Mouse (Mus musculus): ENCODE data around the gene Slc44a3. TPM values are rescaled to one million over a fixed set of nuclear protein-coding genes. Genes with fewer than 3 reads are reported as not detected.

The Slc44a3 gene
- not detected for total RNA-seq (2021)
- long read RNA-seq, experiment 1 = 0 reads
- long read RNA-seq, experiment 2 = 0 reads

GRCm38 (mm10) chr3:121532176-121532575 lies at the start of gene Slc44a3:
TSS of gene Slc44a3 (minus strand) at chr3:121532404.
- DNase-seq (ENCODE audit: low spot score in 2 of 2) = no peak
- peak; percentile 47 for TF ChIP-seq CTCF (conservative IDR thresholded peaks at IDR 0.05)
- no peak within 1 kb of the TSS for H3K27ac ChIP-seq
- H3K4me3 ChIP-seq = no peak within 1 kb of the TSS

- no peak for DNase-seq (ENCODE audit: low spot score in 2 of 2)
- TF ChIP-seq CTCF (conservative IDR thresholded peaks at IDR 0.05) = no peak
- no peak overlapping the region for H3K27ac ChIP-seq
- no peak overlapping the region for H3K4me3 ChIP-seq
Observed at GRCm38 (mm10) chr3:121579880-121580549, 47.8 kb upstream of the Slc44a3 start.

GRCm38 (mm10) chr3:121579402-121579801 lies 47.2 kb upstream of the Slc44a3 start:
- no peak for DNase-seq (ENCODE audit: low spot score in 2 of 2)
- TF ChIP-seq CTCF (conservative IDR thresholded peaks at IDR 0.05) = no peak
- no peak overlapping the region for H3K4me3 ChIP-seq
- H3K27ac ChIP-seq = no peak overlapping the region

DNA sequence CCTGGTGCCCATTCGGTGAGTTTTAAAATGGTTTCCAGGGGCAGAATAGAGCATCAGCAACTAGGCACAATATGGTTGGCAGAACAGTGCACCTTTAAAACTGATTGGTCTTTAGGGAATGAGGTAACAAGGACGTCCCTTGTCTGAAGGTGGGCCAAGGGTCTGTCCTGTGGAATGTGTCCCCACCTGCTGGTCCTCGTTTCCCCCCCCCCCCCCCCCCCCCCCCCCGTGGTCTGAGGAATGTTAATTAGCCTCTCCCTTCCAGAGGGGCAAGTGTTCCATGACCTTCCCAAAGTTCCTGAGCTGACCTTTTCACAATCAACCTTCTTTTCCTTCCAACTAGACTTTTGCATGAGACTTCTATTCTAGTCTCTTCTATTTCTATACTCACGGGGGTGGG lies 46.5 kb upstream of the Slc44a3 start:
- Histone ChIP-seq H3K27ac (no peak overlapping the region), H3K4me3 (no peak overlapping the region)
- no peak for DNase-seq (ENCODE audit: low spot score in 2 of 2)
- TF ChIP-seq CTCF (conservative IDR thresholded peaks at IDR 0.05) = no peak

DNA sequence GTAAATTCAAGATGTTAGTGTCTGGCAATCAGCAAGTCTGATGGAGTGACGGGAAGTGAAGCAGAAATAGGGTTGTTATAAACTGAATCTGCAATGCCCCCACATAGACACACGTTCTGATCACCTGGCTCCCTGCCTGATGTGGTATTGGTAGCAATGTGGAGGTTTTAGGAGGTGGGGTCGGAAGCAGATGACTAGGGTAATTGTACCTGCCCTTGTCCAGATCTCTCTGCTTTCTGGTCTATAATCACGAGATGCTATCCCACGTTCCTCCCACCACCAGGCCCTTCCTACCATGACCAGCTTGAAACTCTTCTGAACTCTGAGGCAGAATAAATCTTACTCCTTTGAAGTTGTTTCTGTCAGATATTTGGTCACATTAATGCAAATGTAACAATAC lies 45.4 kb upstream of the Slc44a3 start:
- no peak overlapping the region for H3K27ac ChIP-seq
- no peak for DNase-seq (ENCODE audit: low spot score in 2 of 2)
- no peak overlapping the region for H3K4me3 ChIP-seq
- TF ChIP-seq CTCF (conservative IDR thresholded peaks at IDR 0.05) = no peak

GRCm38 (mm10) chr3:121577032-121577591 lies 44.9 kb upstream of the Slc44a3 start:
- no peak for DNase-seq (ENCODE audit: low spot score in 2 of 2)
- Histone ChIP-seq H3K4me3 (no peak overlapping the region), H3K27ac (no peak overlapping the region)
- TF ChIP-seq CTCF (conservative IDR thresholded peaks at IDR 0.05) = no peak

DNA sequence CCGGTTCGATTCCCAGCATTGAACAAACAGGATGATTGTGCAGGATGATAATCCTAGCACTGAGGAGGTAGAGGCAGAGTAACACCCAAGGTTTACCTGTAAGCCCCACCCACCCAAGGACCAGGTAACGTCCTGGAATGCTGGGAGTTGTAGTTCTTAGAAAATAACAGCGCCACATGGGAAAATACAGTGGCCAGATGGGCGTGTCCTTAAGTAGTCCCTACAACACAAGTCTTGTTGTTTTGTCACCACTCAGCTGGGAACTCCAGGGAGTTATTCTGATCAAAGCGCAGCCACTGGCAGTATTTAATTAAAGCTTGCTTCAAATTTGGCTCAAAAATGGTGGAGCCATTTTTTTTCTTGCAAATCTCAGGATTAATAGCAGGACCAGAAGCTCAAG lies 44.2 kb upstream of the Slc44a3 start:
- no peak for DNase-seq (ENCODE audit: low spot score in 2 of 2)
- no peak overlapping the region for H3K27ac ChIP-seq
- TF ChIP-seq CTCF (conservative IDR thresholded peaks at IDR 0.05) = no peak
- no peak overlapping the region for H3K4me3 ChIP-seq

DNA sequence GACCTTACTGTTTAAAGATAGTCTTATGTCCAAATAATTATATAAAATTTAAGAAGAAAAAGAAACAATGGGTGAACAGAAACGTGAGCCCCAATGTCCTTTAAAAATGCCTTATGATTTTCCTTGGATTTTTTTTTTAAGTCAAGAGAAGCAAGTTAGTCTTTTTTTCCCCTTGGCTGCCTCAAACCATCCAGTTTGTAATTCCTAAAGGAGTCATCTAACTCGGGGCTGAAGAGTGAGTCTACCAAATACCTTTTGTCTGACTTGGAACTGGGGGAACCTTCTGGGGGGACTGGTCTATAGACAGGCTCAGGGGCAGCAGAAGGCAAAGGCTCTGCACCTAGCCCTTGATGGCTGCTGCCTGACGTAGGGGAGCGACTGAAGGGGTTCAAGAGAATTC lies 42.2 kb upstream of the Slc44a3 start:
- no peak for TF ChIP-seq CTCF (conservative IDR thresholded peaks at IDR 0.05)
- DNase-seq (ENCODE audit: low spot score in 2 of 2) = no peak
- Histone ChIP-seq H3K4me3 (no peak overlapping the region), H3K27ac (no peak overlapping the region)

GRCm38 (mm10) chr3:121573858-121574257 lies 41.7 kb upstream of the Slc44a3 start:
- Histone ChIP-seq H3K27ac (no peak overlapping the region), H3K4me3 (no peak overlapping the region)
- DNase-seq (ENCODE audit: low spot score in 2 of 2) = no peak
- no peak for TF ChIP-seq CTCF (conservative IDR thresholded peaks at IDR 0.05)

DNA sequence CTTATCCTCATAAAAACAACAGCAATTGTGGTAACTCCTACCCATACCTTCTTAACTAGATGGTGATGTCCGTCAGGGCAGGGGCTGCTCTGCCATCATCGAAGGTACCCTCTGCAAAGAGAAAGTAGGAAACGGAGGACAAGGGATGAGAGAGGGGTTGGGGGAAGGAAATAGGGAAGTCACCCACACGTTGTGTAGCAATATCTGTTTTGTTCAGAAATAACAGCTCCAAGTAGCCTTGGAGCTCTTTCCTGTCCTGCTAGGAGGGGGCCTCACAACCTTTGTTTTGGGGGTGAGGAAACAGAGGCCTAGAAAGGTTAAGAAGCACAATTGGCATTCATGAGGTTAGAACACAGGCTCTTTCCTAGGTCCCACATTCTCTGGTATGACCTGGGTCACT lies 39.3 kb upstream of the Slc44a3 start:
- H3K27ac ChIP-seq = no peak overlapping the region
- H3K4me3 ChIP-seq = no peak overlapping the region
- TF ChIP-seq CTCF (conservative IDR thresholded peaks at IDR 0.05) = no peak
- DNase-seq (ENCODE audit: low spot score in 2 of 2) = no peak

- Histone ChIP-seq H3K27ac (no peak overlapping the region), H3K4me3 (no peak overlapping the region)
- no peak for DNase-seq (ENCODE audit: low spot score in 2 of 2)
- TF ChIP-seq CTCF (conservative IDR thresholded peaks at IDR 0.05) = no peak
Observed at GRCm38 (mm10) chr3:121570623-121571022, 38.4 kb upstream of the Slc44a3 start.

GRCm38 (mm10) chr3:121569767-121570166 lies 37.6 kb upstream of the Slc44a3 start:
- no peak for DNase-seq (ENCODE audit: low spot score in 2 of 2)
- no peak overlapping the region for H3K27ac ChIP-seq
- no peak overlapping the region for H3K4me3 ChIP-seq
- no peak for TF ChIP-seq CTCF (conservative IDR thresholded peaks at IDR 0.05)

GRCm38 (mm10) chr3:121569004-121569403 lies 36.8 kb upstream of the Slc44a3 start:
- TF ChIP-seq CTCF (conservative IDR thresholded peaks at IDR 0.05) = no peak
- Histone ChIP-seq H3K27ac (no peak overlapping the region), H3K4me3 (no peak overlapping the region)
- no peak for DNase-seq (ENCODE audit: low spot score in 2 of 2)

- Histone ChIP-seq H3K27ac (no peak overlapping the region), H3K4me3 (no peak overlapping the region)
- no peak for TF ChIP-seq CTCF (conservative IDR thresholded peaks at IDR 0.05)
- DNase-seq (ENCODE audit: low spot score in 2 of 2) = no peak
Observed at GRCm38 (mm10) chr3:121567904-121568303, 35.7 kb upstream of the Slc44a3 start.

Measured in layer of hippocampus, adult 2 months (tissue).